Mouse (Mus musculus) retina, embryonic 14.5 days (tissue): Measurements from ENCODE around the gene Tdg.
"Not testable (repeated sequence)": the region's sequence is repeated elsewhere in the genome, so short reads cannot be mapped to it uniquely, and the experiment has no call there.

Source experiments
- DNase-seq: peaks from one replicate; pipeline ENCODE4 v3.0.0-alpha.2; 2015; ENCODE audit warnings: low spot score

The Tdg gene

DNA sequence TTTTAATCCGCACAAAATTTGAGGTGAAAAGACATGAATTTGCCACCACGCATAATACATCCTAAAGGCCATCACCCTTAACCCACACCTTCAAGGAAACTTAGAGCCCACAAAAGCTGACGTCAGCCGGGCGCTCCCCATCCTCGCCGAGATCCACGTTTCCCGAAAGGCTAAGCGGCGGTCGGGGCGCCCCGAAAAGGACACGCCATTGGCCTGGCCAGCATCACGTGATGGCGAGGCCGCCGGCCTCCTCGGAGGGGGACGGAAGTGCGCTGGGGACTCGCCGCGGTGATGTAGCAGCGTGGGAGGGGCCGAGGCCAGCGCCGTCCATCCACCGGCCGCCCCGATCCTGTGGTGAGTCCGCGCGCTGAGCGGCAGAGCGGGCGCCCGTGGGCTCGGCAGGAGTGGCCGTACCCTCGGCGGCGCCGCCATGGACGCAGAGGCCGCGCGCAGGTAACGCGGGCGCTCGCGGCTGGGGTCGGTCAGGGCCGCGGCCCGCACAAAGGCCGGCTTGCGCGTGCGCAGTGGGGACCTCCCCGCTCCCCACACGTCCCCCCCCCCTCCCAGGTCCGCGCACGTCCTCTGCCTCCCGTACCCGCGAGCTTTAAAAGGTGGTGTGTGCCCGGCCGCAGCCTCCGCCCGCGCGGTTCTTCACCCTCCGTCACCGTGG is at the start of gene Tdg:
Gene Tdg (plus strand): TSS at position 243 of the 670 bp plus-strand sequence.
- peak; percentile 93 for DNase-seq

DNA sequence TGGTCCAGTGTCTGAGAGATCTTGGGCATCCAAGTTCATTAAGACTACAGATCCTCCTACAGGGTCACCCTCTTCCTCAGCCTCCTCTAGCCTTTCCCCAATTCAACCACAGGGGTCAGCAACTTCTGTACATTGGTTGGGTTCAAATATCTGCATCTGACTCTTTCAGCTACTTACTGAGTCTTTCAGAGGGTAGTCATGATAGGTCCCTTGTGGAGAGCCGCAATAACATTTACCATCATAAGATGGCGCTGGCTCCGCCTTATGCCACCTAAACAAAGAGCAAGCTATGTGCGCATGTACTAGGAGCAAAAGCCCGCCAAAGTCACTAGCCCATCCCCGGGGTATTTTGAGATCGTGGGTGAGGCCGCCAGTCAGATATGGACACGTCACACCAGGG is 40.0 kb upstream of the Tdg start:
- DNase-seq = not testable (repeated sequence)

DNA sequence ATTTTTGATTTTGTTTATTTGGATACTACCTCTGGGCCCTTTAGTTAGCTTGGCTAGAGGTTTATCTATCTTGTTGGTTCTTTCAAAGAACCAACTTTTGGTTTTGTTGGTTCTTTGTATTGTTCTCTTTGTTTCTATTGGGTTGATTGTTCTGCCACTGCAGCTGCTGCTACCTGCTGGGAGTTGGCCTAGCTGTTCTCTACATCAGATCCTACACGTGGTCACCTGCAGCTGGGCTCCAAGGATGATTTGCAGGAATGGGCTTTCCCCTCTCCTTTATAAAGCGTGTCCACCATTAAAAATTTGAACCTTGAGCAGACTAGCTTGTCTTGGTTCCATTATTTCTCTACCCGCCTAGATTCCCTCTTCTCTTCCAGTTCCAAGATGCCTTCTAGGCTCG is 35.2 kb upstream of the Tdg start:
- DNase-seq = not testable (repeated sequence)

DNA sequence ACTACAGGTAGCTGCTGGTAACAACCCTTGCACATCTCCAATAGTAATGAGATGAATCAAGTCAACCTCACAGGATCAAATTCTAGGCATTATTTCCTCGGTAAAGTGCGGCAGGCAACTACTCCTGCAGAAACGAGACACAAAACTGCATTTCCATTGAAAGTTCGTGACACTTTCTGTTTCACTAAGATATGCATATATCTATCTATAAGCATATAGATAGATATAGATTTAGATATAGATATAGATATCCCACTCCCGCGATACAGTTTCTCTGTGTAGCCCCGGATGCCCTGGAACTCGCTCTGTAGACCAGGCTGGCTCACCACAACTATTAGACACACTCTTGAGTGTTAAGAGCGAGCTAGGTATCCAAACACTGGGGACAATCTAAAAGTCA is 7.4 kb upstream of the Tdg start:
- no peak for DNase-seq

DNA sequence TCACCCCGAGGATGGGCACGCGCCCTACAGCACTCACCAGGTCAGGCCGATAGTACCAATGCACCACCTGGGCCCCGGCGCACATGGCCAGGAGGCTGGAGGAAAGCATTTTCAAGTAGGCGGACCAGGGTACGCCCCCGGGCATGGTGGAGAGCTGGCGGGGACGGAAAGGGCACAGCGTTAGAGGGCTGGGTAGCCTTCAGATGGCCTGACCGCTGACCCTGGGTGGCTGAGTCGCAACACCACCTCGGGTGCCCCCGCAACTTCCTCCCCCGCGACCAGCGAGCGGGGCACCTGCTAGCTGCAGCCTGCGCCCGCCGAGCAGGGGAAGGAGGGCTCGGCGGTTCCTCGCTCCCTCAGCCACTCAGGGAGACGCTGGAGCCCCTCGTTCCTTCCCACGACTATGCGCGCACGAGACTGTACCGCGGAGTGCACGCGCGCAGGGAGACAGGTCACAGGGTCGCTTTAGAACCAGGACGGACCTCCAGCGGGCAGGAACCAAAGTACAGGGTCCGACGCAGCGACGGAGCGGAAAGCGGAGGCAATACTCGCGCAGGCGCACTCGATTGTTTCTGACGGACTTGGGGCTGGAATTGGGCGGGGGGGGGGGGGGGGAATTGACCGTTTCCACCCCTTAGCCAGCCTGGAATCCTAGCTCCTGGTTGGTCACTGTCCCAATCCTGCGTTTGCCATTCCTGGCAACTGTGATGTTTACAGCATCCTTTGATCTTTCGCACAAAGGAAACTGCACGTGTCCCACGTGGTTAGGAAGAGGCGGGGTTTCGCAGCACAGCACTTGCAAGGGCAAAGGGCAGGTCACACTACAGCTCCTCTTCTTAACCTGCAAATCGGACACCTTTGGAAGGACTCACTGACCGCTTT is 6.7 kb upstream of the Tdg start, which contains the start of gene 1190007I07Rik:
Gene 1190007I07Rik (minus strand): TSS at position 558 of the 882 bp plus-strand sequence.
- peak; percentile 92 for DNase-seq

DNA sequence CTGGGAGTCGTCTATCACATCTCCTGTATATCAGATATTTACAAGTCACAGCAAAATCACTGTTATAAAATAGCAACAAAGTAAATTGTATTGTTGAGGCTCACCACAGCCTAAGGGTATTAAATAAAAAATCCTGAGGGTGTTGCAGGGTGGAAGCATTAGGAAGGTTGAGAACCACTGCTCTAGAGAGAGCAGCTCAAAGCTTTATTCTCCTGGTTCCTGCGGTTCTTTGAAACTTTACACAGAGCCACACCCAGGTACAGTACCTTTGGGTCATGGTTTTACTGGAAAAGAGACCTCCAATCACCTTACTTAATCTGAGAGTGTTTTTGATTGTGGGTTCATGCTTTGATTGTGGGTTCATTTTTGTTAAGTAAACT is 6.1 kb upstream of the Tdg start:
- DNase-seq = not testable (repeated sequence)

DNA sequence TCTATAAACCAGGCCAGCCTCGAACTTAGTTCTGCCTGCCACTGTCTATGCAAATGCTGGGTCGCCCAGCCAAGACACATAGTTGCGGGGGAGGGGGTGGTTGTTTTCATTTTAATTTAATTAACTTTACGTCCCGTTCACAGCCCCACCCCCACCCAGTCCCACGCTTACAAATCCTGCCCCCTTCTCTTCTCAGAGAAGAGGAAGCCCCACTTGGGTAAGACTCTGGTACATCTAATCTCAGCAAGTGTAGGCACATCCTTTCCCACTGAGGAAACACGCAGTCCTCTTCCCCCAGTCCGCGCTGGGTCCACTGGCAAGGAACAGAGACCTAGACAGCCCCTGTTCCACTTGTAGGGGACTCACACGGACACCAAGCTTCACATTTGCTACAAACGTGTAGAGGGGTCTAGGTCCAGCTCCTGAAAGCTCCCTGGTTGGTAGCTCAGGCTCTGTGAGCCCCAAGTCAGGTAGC is 480 bp upstream of the Tdg start:
- no peak for DNase-seq

DNA sequence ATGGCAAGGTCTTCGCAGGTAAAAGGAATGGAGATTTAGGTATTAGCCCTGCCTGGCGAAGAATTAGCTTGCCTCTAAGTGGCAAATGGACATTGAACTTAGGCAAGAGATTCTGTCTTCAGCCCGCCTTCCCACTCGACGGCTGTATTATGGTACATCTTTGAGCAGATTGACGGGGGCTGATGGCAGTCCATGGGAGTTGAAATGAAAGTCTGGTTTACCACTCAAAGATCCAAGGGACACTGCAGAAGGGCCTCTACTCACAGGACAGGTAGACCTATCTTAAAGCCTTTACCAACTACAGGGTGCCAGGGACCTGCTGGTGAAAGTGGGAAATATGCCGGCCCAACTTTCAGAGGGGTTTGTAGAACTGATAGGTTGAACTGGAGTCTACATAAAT is 869 bp downstream of the Tdg start:
- DNase-seq = peak; percentile 12

DNA sequence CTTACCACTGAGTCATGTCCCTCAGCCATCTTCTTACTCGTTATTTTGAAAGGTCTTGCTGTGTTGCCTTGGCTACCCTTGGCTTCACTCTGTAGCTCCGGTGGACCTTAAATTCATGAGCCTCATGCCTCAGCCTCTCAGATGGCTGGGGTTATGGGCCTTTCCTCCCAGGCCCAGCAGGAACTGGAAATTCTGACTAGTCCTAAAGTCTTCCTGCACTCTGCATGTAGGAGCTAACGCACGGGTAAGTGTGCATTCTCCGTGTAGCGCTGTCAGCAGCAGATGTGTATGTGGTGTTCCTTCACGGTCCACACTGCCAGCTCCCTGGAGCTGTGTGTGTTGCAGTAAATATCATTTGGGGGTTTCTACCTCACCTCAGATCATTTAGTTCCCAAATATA is 1.5 kb downstream of the Tdg start:
- no peak for DNase-seq

DNA sequence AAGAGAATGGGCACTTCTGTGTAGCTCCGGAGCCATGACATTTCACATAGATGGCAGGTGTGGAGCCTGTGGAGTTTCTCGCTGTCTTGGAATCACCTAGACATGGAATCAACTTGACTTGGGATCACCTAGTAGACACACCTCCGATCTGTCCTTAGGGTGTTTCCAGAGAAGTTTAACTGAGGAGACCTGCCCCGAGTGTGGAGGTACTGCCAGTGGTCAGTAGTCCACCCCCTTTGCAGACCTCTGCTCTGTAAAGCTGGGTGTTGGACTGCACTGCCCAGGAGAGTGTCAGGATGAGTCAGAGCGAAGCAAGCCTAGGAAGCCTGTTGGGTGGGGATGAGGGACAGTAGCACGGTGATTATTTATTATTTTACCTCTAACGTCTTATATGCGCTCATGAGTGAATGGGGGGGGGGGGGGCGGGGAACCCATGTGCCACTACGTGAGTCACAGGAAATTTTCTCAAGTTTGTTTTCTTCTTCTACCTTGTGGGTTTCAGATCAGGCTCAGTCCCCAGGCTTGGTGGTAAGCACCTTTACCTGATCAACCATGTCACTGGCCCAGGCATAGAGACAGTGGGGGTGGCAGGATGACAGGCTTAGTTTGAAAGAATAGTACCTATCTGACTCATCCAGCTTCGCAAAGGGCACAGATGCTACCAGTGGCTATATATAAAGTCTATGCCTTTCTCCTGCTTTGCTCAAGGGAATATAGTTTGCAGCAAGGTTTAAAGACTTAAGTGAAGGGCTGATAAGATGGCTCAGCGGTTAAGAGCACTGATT is 3.1 kb downstream of the Tdg start:
- no peak for DNase-seq

DNA sequence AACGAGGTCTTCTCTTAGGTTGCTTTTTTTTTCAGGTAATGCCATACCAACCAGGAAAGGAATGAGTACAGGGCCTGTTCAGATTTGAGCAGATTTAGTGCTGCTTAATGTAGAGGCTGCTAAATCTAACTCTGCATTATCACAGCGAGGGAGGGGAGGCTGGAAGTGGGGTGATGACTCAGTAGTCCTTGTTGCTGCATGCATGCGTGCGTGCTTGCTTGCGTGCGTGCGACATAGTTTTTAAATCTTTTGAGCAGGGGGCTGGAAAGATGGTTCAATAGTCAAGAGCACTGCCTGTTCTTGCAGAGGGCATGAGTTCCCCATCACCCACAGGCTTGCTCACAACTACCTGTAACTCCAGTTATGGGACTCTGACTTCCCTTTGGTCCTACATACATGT is 4.7 kb downstream of the Tdg start:
- no peak for DNase-seq

DNA sequence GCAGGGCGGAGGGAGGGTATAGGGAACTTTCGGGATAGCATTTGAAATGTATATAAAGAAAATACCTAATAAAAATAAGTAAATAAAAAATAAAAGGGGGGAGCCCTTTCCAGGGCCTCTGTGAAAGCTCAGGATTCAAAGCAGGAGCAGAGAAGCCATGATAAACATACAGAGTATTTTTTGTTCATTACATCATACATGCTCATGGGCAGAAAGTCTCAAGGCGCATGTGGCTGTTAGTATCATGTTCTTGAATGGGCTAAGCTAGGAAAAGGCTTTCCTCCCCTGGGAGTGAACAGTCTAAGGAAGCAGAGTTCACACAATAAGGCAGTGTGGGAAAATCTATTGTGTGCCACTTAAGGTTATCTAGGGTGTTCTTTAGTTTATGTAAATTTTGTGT is 6.7 kb downstream of the Tdg start:
- DNase-seq = no peak

DNA sequence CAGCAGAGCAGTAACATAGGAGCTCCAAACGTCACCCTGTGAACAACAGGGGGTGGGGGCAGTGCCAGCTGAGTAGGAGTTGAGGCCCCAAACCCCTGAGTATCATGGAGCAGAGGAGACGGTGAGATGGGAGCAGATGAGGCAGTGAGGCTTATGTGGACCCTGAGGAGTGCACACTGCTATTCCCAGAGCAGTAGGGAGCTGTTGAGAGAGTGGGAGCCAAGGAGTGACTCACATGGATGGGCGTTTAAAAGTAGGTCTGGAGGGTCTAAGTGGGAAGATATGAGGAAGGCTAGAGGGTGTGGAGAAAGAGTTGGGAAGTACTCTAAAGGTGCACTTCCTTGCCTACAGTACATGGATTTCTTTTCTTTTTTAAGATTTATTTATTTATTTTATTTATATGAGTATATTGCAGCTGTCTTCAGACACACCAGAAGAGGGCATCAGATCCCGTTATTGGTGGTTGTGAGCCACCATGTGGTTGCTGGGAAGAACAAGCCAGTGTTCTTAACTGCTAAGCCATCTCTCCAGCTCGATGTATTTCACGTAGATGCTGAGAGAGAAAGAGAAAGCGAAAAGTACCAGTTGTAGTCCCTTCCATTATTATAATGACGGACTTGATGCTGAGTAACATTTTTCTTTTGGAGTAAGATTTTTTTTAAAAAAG is 9.5 kb downstream of the Tdg start:
- DNase-seq = no peak

DNA sequence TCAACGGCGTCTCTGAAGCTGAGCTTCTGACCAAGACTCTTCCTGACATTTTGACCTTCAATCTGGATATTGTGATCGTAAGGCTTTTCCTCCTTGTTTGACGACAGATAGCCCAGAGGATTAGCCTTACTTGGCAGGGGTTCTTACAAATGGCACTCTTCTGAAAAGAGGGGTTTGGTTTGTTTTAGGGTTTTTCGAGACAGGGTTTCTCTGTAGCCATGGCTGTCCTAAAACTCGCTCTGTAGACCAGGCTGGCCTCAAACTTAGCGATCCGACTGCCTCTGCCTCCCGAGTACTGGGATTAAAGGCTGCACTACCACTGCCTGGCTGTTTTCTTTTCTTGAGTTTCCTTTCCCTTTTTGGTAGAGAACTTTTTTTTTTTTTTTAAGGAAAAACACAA is 11.9 kb downstream of the Tdg start:
- DNase-seq = no peak

DNA sequence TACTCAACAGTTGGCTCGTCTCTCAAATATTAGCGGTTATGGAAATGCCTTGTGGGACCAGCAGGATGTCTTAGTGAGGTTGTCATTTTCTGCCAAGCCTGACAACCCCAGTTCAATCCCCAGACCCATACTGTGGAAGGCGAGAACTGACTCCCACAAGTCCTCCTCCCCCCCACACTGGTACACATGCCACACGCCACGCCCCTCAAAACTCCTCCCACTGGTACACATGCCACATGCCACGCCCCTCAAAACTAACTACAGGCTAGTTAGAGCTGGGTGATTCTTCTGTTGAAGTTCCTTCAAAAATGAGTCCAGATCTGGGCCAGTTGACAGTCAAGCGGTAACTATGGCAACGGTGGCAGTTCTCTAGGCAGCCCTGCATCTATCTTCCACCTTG is 16.5 kb downstream of the Tdg start:
- DNase-seq = no peak

DNA sequence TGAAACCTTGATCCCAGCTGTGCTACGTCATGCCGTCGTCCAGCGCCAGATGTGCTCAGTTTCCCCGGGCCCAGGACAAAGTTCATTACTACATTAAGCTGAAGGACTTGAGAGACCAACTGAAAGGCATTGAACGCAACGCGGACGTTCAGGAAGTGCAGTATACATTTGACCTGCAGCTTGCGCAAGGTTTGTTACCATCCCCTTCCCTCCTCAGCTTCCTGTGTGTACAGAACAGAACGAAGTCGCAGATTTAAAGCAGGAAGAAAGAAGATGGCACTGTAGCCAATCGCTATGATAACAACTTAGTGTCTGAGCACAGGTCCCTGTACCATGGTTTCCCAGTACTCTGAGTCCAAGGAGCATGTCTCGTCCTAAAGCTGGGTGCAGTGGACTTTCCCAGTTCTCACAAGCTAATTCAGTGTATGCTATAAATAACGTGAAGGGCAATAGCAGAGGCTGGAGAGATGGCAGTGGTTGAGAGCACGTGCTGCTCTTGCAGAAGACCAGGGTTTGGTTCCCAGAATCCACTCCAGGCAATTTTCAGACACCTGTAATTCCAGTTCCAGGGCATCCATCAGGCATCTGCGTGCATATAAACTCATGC is 17.7 kb downstream of the Tdg start:
- DNase-seq = no peak

DNA sequence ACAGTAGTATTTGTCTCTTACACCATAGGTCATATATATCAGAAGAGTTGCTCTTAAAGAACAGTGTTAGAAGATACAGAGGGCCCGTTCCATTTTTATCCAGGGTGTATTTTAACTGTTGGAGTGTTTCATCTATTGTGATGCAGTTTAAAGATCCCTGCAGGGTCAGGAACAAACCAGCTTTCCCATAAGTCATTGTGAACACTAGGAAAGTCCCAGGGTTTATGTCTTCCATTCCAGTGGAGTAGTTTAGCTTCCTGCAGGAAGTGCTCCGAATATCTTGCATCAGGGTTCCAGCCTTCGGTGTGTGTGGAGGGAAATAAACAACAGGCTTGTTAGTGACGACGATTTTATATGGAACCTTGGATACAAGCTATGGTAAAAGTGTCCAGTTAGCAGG is 21.6 kb downstream of the Tdg start:
- DNase-seq = no peak

DNA sequence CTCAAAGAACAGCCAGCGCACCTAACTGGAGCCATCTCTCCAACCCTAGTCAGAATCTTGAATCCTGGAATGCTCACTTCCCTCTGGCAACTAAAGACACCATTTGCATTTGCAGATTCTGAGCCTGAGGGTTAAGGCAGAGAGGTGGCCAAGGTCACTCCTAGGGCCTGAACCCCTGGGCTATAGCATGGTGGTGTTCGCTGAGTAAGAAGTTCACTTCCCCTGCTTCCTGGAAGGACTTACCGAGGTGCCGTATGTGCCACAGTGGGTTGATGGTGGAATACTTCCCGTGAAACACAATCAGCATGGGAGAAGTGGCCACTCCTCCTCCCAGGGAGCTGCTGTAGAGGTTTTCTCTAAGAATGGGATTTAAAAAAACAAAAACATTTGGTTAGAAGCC is 23.0 kb downstream of the Tdg start:
- DNase-seq = no peak

DNA sequence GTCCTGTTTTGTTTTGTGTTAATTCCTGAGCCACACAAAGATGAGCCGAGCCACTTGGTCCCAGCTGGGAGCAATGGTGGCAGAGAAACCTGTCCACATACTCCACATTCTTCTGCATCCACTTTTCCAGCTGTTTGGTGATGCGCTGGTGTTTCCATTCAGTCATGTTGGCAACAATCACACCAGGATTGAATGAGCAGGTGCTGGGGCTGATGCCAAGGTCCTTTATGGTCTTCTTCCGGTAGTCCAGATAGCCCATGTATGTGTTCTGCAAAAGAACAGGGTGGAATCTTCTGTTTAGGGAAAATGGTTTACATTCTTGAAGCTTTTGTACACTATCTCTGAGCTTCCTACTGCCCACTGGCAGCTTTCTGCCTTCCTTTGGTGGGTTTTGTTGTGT is 25.0 kb downstream of the Tdg start:
- no peak for DNase-seq

DNA sequence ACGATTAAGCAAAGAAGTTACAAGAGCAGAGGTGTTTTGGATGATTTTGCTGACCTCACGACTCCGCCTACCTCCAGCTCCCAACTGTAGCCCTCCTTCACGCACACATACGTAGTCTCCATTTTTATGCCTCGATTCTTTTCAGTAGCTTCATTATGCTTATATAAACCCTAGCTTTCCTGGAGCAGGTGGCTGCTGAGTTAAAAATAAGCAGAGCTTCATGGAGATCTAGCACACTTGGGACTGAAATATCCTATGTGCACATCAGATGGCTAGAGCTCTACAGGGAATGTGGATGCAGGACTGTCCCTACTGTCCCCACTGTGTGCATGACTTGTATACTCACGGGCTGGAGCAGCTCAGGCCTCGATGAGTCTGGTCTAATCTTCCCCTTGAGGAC is 32.2 kb downstream of the Tdg start:
- no peak for DNase-seq

DNA sequence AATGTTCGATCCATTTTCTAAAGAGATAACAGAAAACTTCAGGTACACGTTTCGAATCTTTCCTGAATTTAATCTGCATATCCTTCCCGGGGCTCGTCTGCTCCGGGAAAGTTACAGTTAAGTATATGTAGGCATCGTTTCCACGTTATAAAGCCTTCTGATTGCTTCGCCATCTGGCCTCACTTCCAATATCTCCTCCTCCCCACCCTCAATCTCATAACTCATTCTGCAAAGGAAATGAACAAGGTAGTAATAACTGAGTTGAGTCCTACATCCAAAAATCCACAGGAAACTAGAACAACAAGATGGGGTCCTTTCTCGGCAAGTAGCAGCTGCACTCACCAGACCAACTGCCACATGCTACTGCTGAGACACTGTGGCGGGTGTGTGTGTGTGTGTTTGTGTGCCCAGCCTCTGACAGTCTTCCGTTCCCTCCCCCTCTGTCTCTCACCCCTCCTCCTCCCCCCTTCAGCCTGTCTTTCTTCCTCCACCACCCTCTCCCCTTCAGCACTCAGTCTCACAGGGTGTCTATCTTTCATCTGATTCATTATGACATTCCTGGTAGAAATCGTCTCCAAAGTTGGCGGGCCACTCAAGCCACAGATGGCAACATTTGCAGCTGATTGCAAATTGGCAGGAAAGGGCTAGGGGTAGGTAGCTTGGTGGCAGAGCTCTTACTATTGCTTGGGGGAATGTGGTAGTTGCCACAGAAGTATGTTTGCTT is 32.8 kb downstream of the Tdg start:
- no peak for DNase-seq
